ENCODE assay signal across 8 mouse cellular contexts in genomic region chr17:47831772-47832171, GRCm38 (mm10). TPM values are rescaled to one million over a fixed set of nuclear protein-coding genes. Genes with fewer than 3 reads are reported as not detected.
DNase-seq lines count a peak whose midpoint lies in the region; ATAC-seq and TF ChIP-seq lines count a peak whose summit lies in the region.
"Had no signal": no experiment of that assay in that cellular context is flagged by ENCODE, and none has a peak within 500 bp of the region (broad histone marks: within the 10 kb centered on the region; RNA-seq: fewer than 3 reads in every experiment).

No protein-coding gene starts in this region.

- peaks cover 10% of the 10 kb centered on the region for H3K36me3 ChIP-seq in lung, embryonic 16.5 days (ENCODE audit: control insufficient read depth, insufficient read depth, low read length)
- H3K36me3 ChIP-seq in hindbrain, embryonic 11.5 days (ENCODE audit: control insufficient read depth, insufficient read depth, low read length): no peaks in the 10 kb centered on the region
- peaks cover 29% of the 10 kb centered on the region for H3K36me3 ChIP-seq in limb, embryonic 15.5 days
- peaks cover 6% of the 10 kb centered on the region for H3K36me3 ChIP-seq in stomach, embryonic 16.5 days (ENCODE audit: control insufficient read depth, insufficient read depth, low read length)
- no peaks in the 10 kb centered on the region for H3K36me3 ChIP-seq in kidney, adult 2 months (ENCODE audit: control insufficient read depth, insufficient read depth, low read length)

- no peak for TF ChIP-seq CTCF in kidney, adult 2 months (conservative IDR thresholded peaks at IDR 0.05; ENCODE audit: insufficient read depth, insufficient read length, low read depth, low read length)

- peaks cover 40% of the 10 kb centered on the region for H3K4me1 ChIP-seq in lung, embryonic 16.5 days (replicated peaks; ENCODE audit: control insufficient read depth, insufficient read depth, low read length)
- H3K4me1 ChIP-seq in hindbrain, embryonic 11.5 days (replicated peaks; ENCODE audit: control insufficient read depth, insufficient read depth, low read length): peaks cover 10% of the 10 kb centered on the region
- H3K4me1 ChIP-seq in limb, embryonic 15.5 days: peaks cover 45% of the 10 kb centered on the region
- peaks cover 21% of the 10 kb centered on the region for H3K4me1 ChIP-seq in stomach, embryonic 16.5 days (ENCODE audit: control insufficient read depth, insufficient read depth, low read length)
- no peaks in the 10 kb centered on the region; the same call in 1 of the 2 replicates for H3K4me1 ChIP-seq in kidney, adult 2 months (ENCODE audit: control insufficient read depth, insufficient read depth, low read length)

- peak overlapping the region; percentile 80 for H3K4me3 ChIP-seq in lung, embryonic 16.5 days (ENCODE audit: low read length)
- H3K4me3 ChIP-seq in hindbrain, embryonic 11.5 days (ENCODE audit: low read depth, low read length): peak overlapping the region; percentile 65
- H3K4me3 ChIP-seq in limb, embryonic 15.5 days: peak overlapping the region; percentile 88
- peak overlapping the region; percentile 70 for H3K4me3 ChIP-seq in stomach, embryonic 16.5 days (replicated peaks; ENCODE audit: low read length)
- no peak overlapping the region for H3K4me3 ChIP-seq in kidney, adult 2 months (ENCODE audit: insufficient read depth, low read depth, low read length)

- DNase-seq in lung, postnatal 36 days: no peak
- no peak for DNase-seq in hindbrain, embryonic 11.5 days (ENCODE audit: low spot score)
- no peak for DNase-seq in layer of hippocampus, postnatal 14 days (ENCODE audit: low spot score in 2 of 2)
- no peak for DNase-seq in kidney, adult 2 months

- H3K4me2 ChIP-seq in lung, embryonic 16.5 days (ENCODE audit: low read depth, low read length): peak overlapping the region; percentile 83
- H3K4me2 ChIP-seq in hindbrain, embryonic 11.5 days (replicated peaks; ENCODE audit: low read depth, low read length): peak overlapping the region; percentile 88
- peak overlapping the region; percentile 54 for H3K4me2 ChIP-seq in limb, embryonic 15.5 days
- H3K4me2 ChIP-seq in stomach, embryonic 16.5 days (ENCODE audit: low read depth, low read length): peak overlapping the region; percentile 79

- H3K9me3 ChIP-seq in lung, embryonic 16.5 days (ENCODE audit: control insufficient read depth, low read length): peaks cover 5% of the 10 kb centered on the region
- H3K9me3 ChIP-seq in hindbrain, embryonic 11.5 days (ENCODE audit: control insufficient read depth, low read length): no peaks in the 10 kb centered on the region
- no peaks in the 10 kb centered on the region for H3K9me3 ChIP-seq in limb, embryonic 15.5 days
- H3K9me3 ChIP-seq in stomach, embryonic 16.5 days (replicated peaks; ENCODE audit: control insufficient read depth, low read length): no peaks in the 10 kb centered on the region

- no peak for ATAC-seq in lung, embryonic 16.5 days (ENCODE audit: low read depth)
- ATAC-seq in hindbrain, embryonic 11.5 days (ENCODE audit: low FRiP score): no peak
- no peak for ATAC-seq in limb, embryonic 15.5 days (ENCODE audit: insufficient number of reproducible peaks, low FRiP score, low TSS enrichment, low read depth)
- ATAC-seq in stomach, embryonic 16.5 days (ENCODE audit: insufficient read depth, low FRiP score): no peak
- ATAC-seq: Patski had no signal

- 39% methylated on average over 5 of the region's 5 CpGs for WGBS in lung, embryonic 16.5 days
- 45% methylated on average over 5 of the region's 5 CpGs for WGBS in hindbrain, embryonic 11.5 days
- 34% methylated on average over 5 of the region's 5 CpGs for WGBS in limb, embryonic 15.5 days
- WGBS in stomach, embryonic 16.5 days: 48% methylated on average over 5 of the region's 5 CpGs
- WGBS in kidney, adult 2 months: 88% methylated on average over 5 of the region's 5 CpGs

- no peak for TF ChIP-seq POLR2A in kidney, adult 2 months (IDR thresholded peaks at IDR 0.05; ENCODE audit: low read depth, low read length)

- peak overlapping the region; percentile 88 for H3K9ac ChIP-seq in lung, embryonic 16.5 days (ENCODE audit: low read length)
- H3K9ac ChIP-seq in hindbrain, embryonic 11.5 days (ENCODE audit: low read depth, low read length): peak overlapping the region; percentile 42
- peak overlapping the region; percentile 73; the same call in 1 of the 2 replicates for H3K9ac ChIP-seq in limb, embryonic 15.5 days
- peak overlapping the region; percentile 80 for H3K9ac ChIP-seq in stomach, embryonic 16.5 days (ENCODE audit: low read length)

- H3K27me3 ChIP-seq in lung, embryonic 16.5 days (ENCODE audit: control insufficient read depth, insufficient read depth, low read depth, low read length): no peaks in the 10 kb centered on the region
- H3K27me3 ChIP-seq in hindbrain, embryonic 11.5 days (ENCODE audit: control insufficient read depth, insufficient read depth, low read length): peaks cover 26% of the 10 kb centered on the region
- 0 out of 2 replicates have a peak, but pooled peaks cover 6% of the 10 kb centered on the region for H3K27me3 ChIP-seq in limb, embryonic 15.5 days
- H3K27me3 ChIP-seq in stomach, embryonic 16.5 days (ENCODE audit: control insufficient read depth, insufficient read depth, low read length): no peaks in the 10 kb centered on the region
- H3K27me3 ChIP-seq in kidney, adult 2 months (replicated peaks; ENCODE audit: control insufficient read depth, insufficient read depth, low read length): no peaks in the 10 kb centered on the region

- peak overlapping the region; percentile 93 for H3K27ac ChIP-seq in lung, embryonic 16.5 days (ENCODE audit: low read length)
- H3K27ac ChIP-seq in hindbrain, embryonic 11.5 days (ENCODE audit: low read depth, low read length): peak overlapping the region; percentile 59; the same call in 1 of the 2 replicates
- peak overlapping the region; percentile 93 for H3K27ac ChIP-seq in limb, embryonic 15.5 days
- peak overlapping the region; percentile 82 for H3K27ac ChIP-seq in stomach, embryonic 16.5 days (ENCODE audit: low read length)
- no peak overlapping the region for H3K27ac ChIP-seq in kidney, adult 2 months (ENCODE audit: insufficient read depth, low read depth, low read length)

RNA-seq across cellular contexts. Expression of gene Mdfi, which starts 2.7 kb away (rescaled TPM):
- polyA plus RNA-seq in lung, embryonic 16.5 days (2015; fragmentation: Nextera tagmentation; extraction: Ambion mirVana): 18.1 and 22.1 TPM in 2 replicates
- polyA plus RNA-seq in hindbrain, embryonic 11.5 days (2014; fragmentation: Nextera tagmentation; extraction: Ambion mirVana): 39.0 and 40.5 TPM in 2 replicates
- polyA plus RNA-seq in limb, embryonic 15.5 days (2015; fragmentation: Nextera tagmentation; extraction: Ambion mirVana): 17.5 and 18.2 TPM in 2 replicates
- 10.4 and 11.2 TPM in 2 replicates for polyA plus RNA-seq in stomach, embryonic 16.5 days (2015; fragmentation: Nextera tagmentation; extraction: Ambion mirVana)
- 1 to 10 TPM; 1.4 to 1.8 TPM for total RNA-seq in layer of hippocampus, postnatal 14 days (2021)
- polyA plus RNA-seq in kidney, adult 2 months (2012; rRNA removed): 4.9 and 6.6 TPM in 2 replicates
- polyA plus RNA-seq: Patski had no signal
